Comparison of ENCODE assay signal across 8 mouse cellular contexts in genomic region chr10:119830388-119830956, GRCm38 (mm10).
DNase-seq lines count a peak whose midpoint lies in the region; ATAC-seq and TF ChIP-seq lines count a peak whose summit lies in the region.

No protein-coding gene starts in this region.

- H3K9me3 ChIP-seq in heart, embryonic 11.5 days (replicated peaks; ENCODE audit: control insufficient read depth, low read length) = peaks cover 5% of the 10 kb centered on the region; the same call in 1 of the 2 replicates

- no peak overlapping the region for H3K4me2 ChIP-seq in heart, embryonic 11.5 days

- intact Hi-C loops in heart, adult 2 months (cut with DNase I) = no loop called here
- intact Hi-C loops in heart, postnatal 36 days (cut with DNase I) = no loop called here

- no peaks in the 10 kb centered on the region for H3K36me3 ChIP-seq in heart, adult 2 months (ENCODE audit: control insufficient read depth, insufficient read depth, low read length)
- no peaks in the 10 kb centered on the region for H3K36me3 ChIP-seq in heart, embryonic 11.5 days (ENCODE audit: control insufficient read depth, insufficient read depth, low read length)

- peak; percentile 23 to 26 for DNase-seq in heart, adult 2 months
- DNase-seq in right cerebral cortex, adult 18-20 months = peak; percentile 32
- no peak for DNase-seq in right cerebral cortex, postnatal 36 days (ENCODE audit: low spot score in 2 of 2)
- DNase-seq in heart, postnatal 36 days = peak; percentile 27 to 41
- DNase-seq in testis, postnatal 10 days (ENCODE audit: low spot score) = peak; percentile 66
- no peak for DNase-seq in thymus, postnatal 4 days
- no peak for DNase-seq in frontal cortex, postnatal 14 days (ENCODE audit: low spot score in 2 of 2)

- 63% methylated on average over 6 of the region's 6 CpGs for WGBS in heart, adult 2 months
- 76% methylated on average over 6 of the region's 6 CpGs for WGBS in heart, embryonic 11.5 days (ENCODE audit: insufficient replicate concordance)

- H3K9ac ChIP-seq in heart, adult 2 months (ENCODE audit: low read depth, low read length) = no peak overlapping the region
- H3K9ac ChIP-seq in heart, embryonic 11.5 days (ENCODE audit: low read depth, low read length) = no peak overlapping the region

- no peaks in the 10 kb centered on the region for H3K79me2 ChIP-seq in heart, adult 2 months (replicated peaks; ENCODE audit: control insufficient read depth, insufficient read depth, low read length)

- no peak for ATAC-seq in heart, embryonic 11.5 days (replicated peaks; ENCODE audit: insufficient number of reproducible peaks, low FRiP score, low TSS enrichment)

- H3K27me3 ChIP-seq in heart, adult 2 months (ENCODE audit: control insufficient read depth, insufficient read depth, low read length) = no peaks in the 10 kb centered on the region
- H3K27me3 ChIP-seq in heart, embryonic 11.5 days (ENCODE audit: control insufficient read depth, insufficient read depth, low read length) = no peaks in the 10 kb centered on the region

- TF ChIP-seq CTCF in heart, adult 2 months (IDR thresholded peaks at IDR 0.05) = no peak

- no peak for TF ChIP-seq EP300 in heart, adult 2 months (IDR thresholded peaks at IDR 0.05; ENCODE audit: insufficient read depth, low read depth, low read length)

- H3K4me3 ChIP-seq in heart, adult 2 months = no peak overlapping the region
- H3K4me3 ChIP-seq in heart, embryonic 11.5 days (ENCODE audit: low read depth, low read length) = no peak overlapping the region

- no peak for TF ChIP-seq POLR2A in heart, adult 2 months (IDR thresholded peaks at IDR 0.05; ENCODE audit: insufficient read depth, low read depth, low read length)

- no peak overlapping the region for H3K27ac ChIP-seq in heart, adult 2 months
- no peak overlapping the region for H3K27ac ChIP-seq in heart, embryonic 11.5 days (ENCODE audit: low read depth, low read length)

- H3K4me1 ChIP-seq in heart, adult 2 months (ENCODE audit: control insufficient read depth, insufficient read depth, low read length) = peaks cover 2% of the 10 kb centered on the region
- peaks cover 4% of the 10 kb centered on the region; the same call in 1 of the 2 replicates for H3K4me1 ChIP-seq in heart, embryonic 11.5 days (ENCODE audit: control insufficient read depth, insufficient read depth, low read length)

Comparison
In these comparisons a context has a peak if more than half of its experiments do, and no peak if none do; other contexts are left out.
1. DNase-seq: peak in heart, adult 2 months (2 of 2), right cerebral cortex, adult 18-20 months (single experiment), heart, postnatal 36 days (2 of 2) and testis, postnatal 10 days (single experiment); none in right cerebral cortex, postnatal 36 days (0 of 2), thymus, postnatal 4 days (single experiment) and frontal cortex, postnatal 14 days (0 of 2).